Comparison of ENCODE assay signal across 13 mouse cellular contexts in the genomic region with DNA sequence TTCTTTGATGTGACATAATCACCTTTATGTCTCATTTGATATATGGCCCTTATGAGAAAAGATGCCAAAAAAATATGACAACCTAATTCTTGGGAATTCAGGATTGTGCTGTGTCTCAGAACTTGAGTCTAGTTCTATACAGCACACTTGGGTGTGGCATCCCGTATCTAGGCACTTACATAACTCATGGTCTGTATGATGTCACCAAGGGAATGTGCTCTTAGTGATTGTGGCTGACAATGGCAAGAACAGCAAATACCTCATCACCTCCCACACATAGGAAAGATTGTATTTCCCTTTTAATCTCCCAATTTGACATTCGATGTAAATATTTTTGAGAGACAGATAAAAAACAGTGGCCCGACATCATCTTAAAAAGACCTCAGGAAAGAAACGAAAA.
"Had no signal": no experiment of that assay in that cellular context is flagged by ENCODE, and none has a peak within 500 bp of the region (broad histone marks: within the 10 kb centered on the region; RNA-seq: fewer than 3 reads in every experiment).

No protein-coding gene starts in this region.

- H3K4me2 ChIP-seq: limb, embryonic 13.5 days; midbrain, embryonic 15.5 days; neural tube, embryonic 13.5 days; stomach, embryonic 15.5 days had no signal

- H3K4me3 ChIP-seq: limb, embryonic 13.5 days; midbrain, embryonic 10.5 days; midbrain, embryonic 15.5 days; neural tube, embryonic 13.5 days; stomach, embryonic 15.5 days had no signal

- H3K9ac ChIP-seq: limb, embryonic 13.5 days; liver, embryonic 14.5 days; midbrain, embryonic 15.5 days; neural tube, embryonic 13.5 days; stomach, embryonic 15.5 days had no signal

- H3K4me1 ChIP-seq: midbrain, embryonic 10.5 days; midbrain, embryonic 15.5 days; neural tube, embryonic 13.5 days; stomach, embryonic 15.5 days had no signal

- DNase-seq: kidney, adult 8-10 months; kidney, postnatal 36 days; lung, adult 18-20 months; lung, postnatal 4 days; thymus, postnatal 36 days had no signal

- H3K36me3 ChIP-seq: limb, embryonic 13.5 days; midbrain, embryonic 15.5 days; stomach, embryonic 15.5 days had no signal

- H3K9me3 ChIP-seq: limb, embryonic 13.5 days; midbrain, embryonic 10.5 days; midbrain, embryonic 15.5 days; neural tube, embryonic 13.5 days; stomach, embryonic 15.5 days had no signal

- H3K27me3 ChIP-seq: limb, embryonic 13.5 days; midbrain, embryonic 15.5 days; neural tube, embryonic 13.5 days; stomach, embryonic 15.5 days had no signal

- H3K27ac ChIP-seq: kidney, postnatal 0 days; limb, embryonic 13.5 days; liver, embryonic 14.5 days; midbrain, embryonic 10.5 days; midbrain, embryonic 15.5 days; neural tube, embryonic 13.5 days; stomach, embryonic 15.5 days had no signal

- ATAC-seq: intestine, postnatal 0 days had no signal
